Mouse (Mus musculus) C2C12 (cell line): ENCODE data around the gene Adora1.

Experiments used
- CEBPB ChIP-seq: IDR thresholded peaks from one replicate; pipeline ENCODE4 v1.6.1; 2011; ENCODE audit warnings: low read depth, mild to moderate bottlenecking, control low read depth, moderate library complexity
- CTCF ChIP-seq: IDR thresholded peaks from one replicate; pipeline ENCODE4 v1.5.1; 2011; ENCODE audit not compliant: control insufficient read depth, insufficient read depth, insufficient read length
- USF1 ChIP-seq: IDR thresholded peaks from one replicate; pipeline ENCODE4 v1.6.1; 2011; ENCODE audit warnings: low read depth, mild to moderate bottlenecking, control low read depth, moderate library complexity

DNA sequence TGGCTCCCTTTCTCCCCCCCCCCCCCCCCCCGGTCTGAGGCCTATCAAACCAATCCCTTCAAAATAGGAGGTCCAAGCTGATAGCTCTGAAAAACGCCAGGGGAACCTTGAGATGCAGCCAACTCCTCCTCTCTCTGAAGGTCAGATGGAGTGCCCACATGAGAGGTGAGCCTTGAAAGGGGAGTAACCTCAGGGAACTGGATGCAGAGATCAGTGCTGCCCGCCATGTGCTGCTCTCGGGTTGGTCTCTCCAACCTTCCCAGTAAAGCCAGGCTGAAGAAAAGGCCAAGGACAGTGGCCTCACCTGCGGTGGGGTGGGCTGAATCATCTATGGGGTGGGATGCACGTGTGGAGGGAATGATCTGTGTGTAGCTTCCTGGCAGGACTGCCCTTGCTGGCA lies 22.9 kb downstream of the Adora1 start:
- TF ChIP-seq CTCF (no peak), CEBPB (no peak), USF1 (no peak)
